Mouse (Mus musculus): ENCODE results near the gene Nacc1. TPM values are rescaled to one million over a fixed set of nuclear protein-coding genes. Genes with fewer than 3 reads are reported as not detected.

Nacc1 gene
- total RNA-seq, 2 experiments from 2014 or later = 93.7 to 99.0 TPM

- DNase-seq (ENCODE audit: low spot score in 2 of 2) = peak; percentile 72 to 84
Measured at GRCm38 (mm10) chr8:84664566-84665384, 22.9 kb downstream of the Nacc1 start.

- DNase-seq (ENCODE audit: low spot score in 2 of 2) = peak; percentile 96
Measured at GRCm38 (mm10) chr8:84663483-84664327, 24.0 kb downstream of the Nacc1 start.

GRCm38 (mm10) chr8:84662581-84663065, 25.0 kb downstream of the Nacc1 start, which contains the start of gene Ier2:
TSS of gene Ier2 (minus strand) at chr8:84662852.
- peak; percentile 91 to 92 for DNase-seq (ENCODE audit: low spot score in 2 of 2)

GRCm38 (mm10) chr8:84661961-84662571, 25.6 kb downstream of the Nacc1 start:
- DNase-seq (ENCODE audit: low spot score in 2 of 2) = no peak

GRCm38 (mm10) chr8:84661458-84661871, 26.2 kb downstream of the Nacc1 start:
- peak; percentile 54 to 63 for DNase-seq (ENCODE audit: low spot score in 2 of 2)

GRCm38 (mm10) chr8:84660819-84661457, 26.7 kb downstream of the Nacc1 start:
- DNase-seq (ENCODE audit: low spot score in 2 of 2) = no peak

GRCm38 (mm10) chr8:84659936-84660818, 27.5 kb downstream of the Nacc1 start:
- DNase-seq (ENCODE audit: low spot score in 2 of 2) = no peak

- no peak for DNase-seq (ENCODE audit: low spot score in 2 of 2)
Measured at GRCm38 (mm10) chr8:84658951-84659350, 28.7 kb downstream of the Nacc1 start.

GRCm38 (mm10) chr8:84657680-84658079, 30.0 kb downstream of the Nacc1 start:
- no peak for DNase-seq (ENCODE audit: low spot score in 2 of 2)

- DNase-seq (ENCODE audit: low spot score in 2 of 2) = no peak
Measured at GRCm38 (mm10) chr8:84657203-84657602, 30.5 kb downstream of the Nacc1 start.

GRCm38 (mm10) chr8:84656641-84657126, 31.0 kb downstream of the Nacc1 start:
- DNase-seq (ENCODE audit: low spot score in 2 of 2) = no peak

- no peak for DNase-seq (ENCODE audit: low spot score in 2 of 2)
Measured at GRCm38 (mm10) chr8:84656191-84656525, 31.5 kb downstream of the Nacc1 start.

GRCm38 (mm10) chr8:84655336-84656190, 32.1 kb downstream of the Nacc1 start:
- DNase-seq (ENCODE audit: low spot score in 2 of 2) = no peak

GRCm38 (mm10) chr8:84654597-84654996, 33.1 kb downstream of the Nacc1 start:
- no peak for DNase-seq (ENCODE audit: low spot score in 2 of 2)

- no peak for DNase-seq (ENCODE audit: low spot score in 2 of 2)
Measured at GRCm38 (mm10) chr8:84653092-84653631, 34.5 kb downstream of the Nacc1 start.

GRCm38 (mm10) chr8:84650213-84650612, 37.4 kb downstream of the Nacc1 start:
- no peak for DNase-seq (ENCODE audit: low spot score in 2 of 2)

- DNase-seq (ENCODE audit: low spot score in 2 of 2) = no peak
Measured at GRCm38 (mm10) chr8:84647461-84647901, 40.2 kb downstream of the Nacc1 start.

GRCm38 (mm10) chr8:84646800-84647199, 40.9 kb downstream of the Nacc1 start:
- no peak for DNase-seq (ENCODE audit: low spot score in 2 of 2)
